Mouse (Mus musculus) midbrain, embryonic 11.5 days (tissue): Measurements from ENCODE around the gene Atp6v1a. TPM values are rescaled to one million over a fixed set of nuclear protein-coding genes. Genes with fewer than 3 reads are reported as not detected.

ENCODE experiments used
- ATAC-seq: fragments of 200-750 bp; cut with Nextera tagmentation; 2 replicates; pipeline ENCODE4 v1.8.0; 2017; ENCODE audit warnings: moderate TSS enrichment, moderate library complexity; ENCODE audit not compliant: low FRiP score
- DNase-seq: peaks from one replicate; pipeline ENCODE4 v3.0.0; 2015; ENCODE audit warnings: low spot score; ENCODE audit errors: missing footprints
- H3K27ac ChIP-seq: fragments of 300-500 bp; sonication (generic); 2 replicates; pipeline ENCODE4 v1.5.1; 2014; ENCODE audit warnings: low read depth, low read length
- H3K27me3 ChIP-seq: fragments of 300-500 bp; sonication (generic); 2 replicates; pipeline ENCODE4 v1.6.1; 2014; ENCODE audit warnings: mild to moderate bottlenecking, low read length, moderate library complexity, mixed read lengths; ENCODE audit not compliant: control insufficient read depth, insufficient read depth
- H3K36me3 ChIP-seq: fragments of 300-500 bp; sonication (generic); 2 replicates; pipeline ENCODE4 v1.6.1; 2014; ENCODE audit warnings: mild to moderate bottlenecking, low read length, moderate library complexity, mixed read lengths; ENCODE audit not compliant: control insufficient read depth, insufficient read depth
- H3K4me1 ChIP-seq: fragments of 300-500 bp; sonication (generic); 2 replicates; pipeline ENCODE4 v1.6.1; 2014; ENCODE audit warnings: low read length; ENCODE audit not compliant: control insufficient read depth, insufficient read depth
- H3K4me2 ChIP-seq: fragments of 300-500 bp; sonication (generic); 2 replicates; pipeline ENCODE4 v1.6.1; 2014; ENCODE audit warnings: mild to moderate bottlenecking, moderate library complexity
- H3K4me3 ChIP-seq: fragments of 300-500 bp; sonication (generic); 2 replicates; pipeline ENCODE4 v1.5.1; 2014; ENCODE audit warnings: low read depth, low read length
- H3K9ac ChIP-seq: fragments of 300-500 bp; sonication (generic); 2 replicates; pipeline ENCODE4 v1.6.1; 2014; ENCODE audit warnings: low read length
- H3K9me3 ChIP-seq: fragments of 300-500 bp; sonication (generic); 2 replicates; pipeline ENCODE4 v1.6.1; 2016; ENCODE audit warnings: low read length; ENCODE audit not compliant: control insufficient read depth
- WGBS: fragments of 180-500 bp; shearing (Covaris S2); extraction: QIAGEN DNeasy Blood & Tissue Kit; methylation state at CpG from one replicate; pipeline ENCODE4 v1.1.7; 2014; 5-methylcytosine and 5-hydroxymethylcytosine counted together
- polyA plus RNA-seq: library from polyadenylated mRNA; unstranded; fragments of >200 nt; fragmentation: Nextera tagmentation; extraction: Ambion mirVana; gene quantifications from 2 replicates; pipeline ENCODE4 v1.2.1, GENCODE M21; 2014

Atp6v1a gene
- polyA plus RNA-seq, 1 experiment from 2014 or later: 72.1 TPM

GRCm38 (mm10) chr16:44103806-44104766, 35.4 kb downstream of the Atp6v1a start:
- no peak overlapping the region for H3K4me3 ChIP-seq
- no peak for DNase-seq
- H3K27me3 ChIP-seq: no peaks in the 10 kb centered on the region
- peaks cover 27% of the 10 kb centered on the region; the same call in 1 of the 2 replicates for H3K36me3 ChIP-seq
- no peak overlapping the region for H3K27ac ChIP-seq
- ATAC-seq: no peak
- H3K9me3 ChIP-seq: no peaks in the 10 kb centered on the region
- no peaks in the 10 kb centered on the region for H3K4me1 ChIP-seq
- 91% methylated on average over 18 of the region's 18 CpGs for WGBS
- no peak overlapping the region for H3K9ac ChIP-seq
- H3K4me2 ChIP-seq: no peak overlapping the region

GRCm38 (mm10) chr16:44102925-44103324, 36.6 kb downstream of the Atp6v1a start:
- Histone ChIP-seq H3K27me3 (no peaks in the 10 kb centered on the region), H3K36me3 (peaks cover 32% of the 10 kb centered on the region; the same call in 1 of the 2 replicates), H3K4me1 (no peaks in the 10 kb centered on the region), H3K27ac (no peak overlapping the region), H3K9ac (no peak overlapping the region), H3K4me2 (no peak overlapping the region), H3K9me3 (no peaks in the 10 kb centered on the region), H3K4me3 (no peak overlapping the region)
- WGBS: 93% methylated on average over 2 of the region's 2 CpGs
- ATAC-seq: no peak
- no peak for DNase-seq

- no peaks in the 10 kb centered on the region for H3K4me1 ChIP-seq
- DNase-seq: no peak
- no peaks in the 10 kb centered on the region for H3K9me3 ChIP-seq
- no peak overlapping the region for H3K27ac ChIP-seq
- no peak for ATAC-seq
- H3K27me3 ChIP-seq: no peaks in the 10 kb centered on the region
- no peak overlapping the region for H3K4me2 ChIP-seq
- H3K4me3 ChIP-seq: no peak overlapping the region
- WGBS: 91% methylated on average over 12 of the region's 12 CpGs
- peaks cover 28% of the 10 kb centered on the region; the same call in 1 of the 2 replicates for H3K36me3 ChIP-seq
- H3K9ac ChIP-seq: no peak overlapping the region
Measured at GRCm38 (mm10) chr16:44101181-44101710, 38.3 kb downstream of the Atp6v1a start.

GRCm38 (mm10) chr16:44099377-44099776, 40.1 kb downstream of the Atp6v1a start:
- H3K9ac ChIP-seq: no peak overlapping the region
- H3K9me3 ChIP-seq: no peaks in the 10 kb centered on the region
- DNase-seq (no peak), ATAC-seq (no peak)
- peaks cover 30% of the 10 kb centered on the region for H3K36me3 ChIP-seq
- no peaks in the 10 kb centered on the region for H3K27me3 ChIP-seq
- WGBS: 95% methylated on average over 7 of the region's 7 CpGs
- H3K4me2 ChIP-seq: no peak overlapping the region
- no peak overlapping the region for H3K27ac ChIP-seq
- H3K4me3 ChIP-seq: no peak overlapping the region
- no peaks in the 10 kb centered on the region for H3K4me1 ChIP-seq

GRCm38 (mm10) chr16:44087650-44088049, 51.9 kb downstream of the Atp6v1a start:
- Histone ChIP-seq H3K9ac (no peak overlapping the region), H3K36me3 (no peaks in the 10 kb centered on the region; the same call in 1 of the 2 replicates), H3K4me3 (no peak overlapping the region), H3K4me1 (no peaks in the 10 kb centered on the region), H3K27me3 (no peaks in the 10 kb centered on the region), H3K27ac (no peak overlapping the region), H3K9me3 (no peaks in the 10 kb centered on the region), H3K4me2 (no peak overlapping the region)
- ATAC-seq: no peak
- no peak for DNase-seq
- whole genome bisulfite sequencing: 82% methylated on average over 2 of the region's 2 CpGs

- Histone ChIP-seq H3K27me3 (no peaks in the 10 kb centered on the region), H3K36me3 (no peaks in the 10 kb centered on the region), H3K9ac (peak within 1 kb of the TSS; percentile 59), H3K9me3 (no peaks in the 10 kb centered on the region), H3K4me2 (peak within 1 kb of the TSS; percentile 49), H3K27ac (no peak within 1 kb of the TSS), H3K4me3 (peak within 1 kb of the TSS; percentile 55), H3K4me1 (no peaks in the 10 kb centered on the region)
- ATAC-seq (peak; percentile 93), DNase-seq (peak; percentile 98)
- 6% methylated on average over 45 of the region's 45 CpGs for WGBS
Measured at GRCm38 (mm10) chr16:44063025-44063894, 76.2 kb downstream of the Atp6v1a start, which contains the start of gene Gramd1c. Gene Gramd1c (minus strand): TSS chr16:44063345.

- Histone ChIP-seq H3K4me2 (no peak overlapping the region), H3K4me3 (no peak overlapping the region), H3K9me3 (no peaks in the 10 kb centered on the region), H3K9ac (no peak overlapping the region), H3K4me1 (no peaks in the 10 kb centered on the region), H3K27ac (no peak overlapping the region), H3K27me3 (no peaks in the 10 kb centered on the region), H3K36me3 (no peaks in the 10 kb centered on the region)
- 91% methylated on average over 15 of the region's 15 CpGs for WGBS
- no peak for DNase-seq
- ATAC-seq: no peak
Measured at GRCm38 (mm10) chr16:44061341-44061740, 78.2 kb downstream of the Atp6v1a start.

GRCm38 (mm10) chr16:44060604-44061286, 78.8 kb downstream of the Atp6v1a start:
- Histone ChIP-seq H3K9me3 (no peaks in the 10 kb centered on the region), H3K27ac (no peak overlapping the region), H3K4me3 (no peak overlapping the region), H3K4me1 (no peaks in the 10 kb centered on the region), H3K36me3 (no peaks in the 10 kb centered on the region), H3K9ac (no peak overlapping the region), H3K4me2 (no peak overlapping the region), H3K27me3 (no peaks in the 10 kb centered on the region)
- ATAC-seq (no peak), DNase-seq (no peak)
- WGBS: 93% methylated on average over 18 of the region's 18 CpGs
